Mouse (Mus musculus) heart, postnatal 36 days (tissue): ENCODE data around the gene Shroom1. TPM values are rescaled to one million over a fixed set of nuclear protein-coding genes. Genes with fewer than 3 reads are reported as not detected.

Experiments used
- DNase-seq, 2 experiments: peaks; one replicate each; pipeline ENCODE4 v3.0.0; 2021 to 2022
- intact Hi-C: fragments of 180-260 bp; cut with DNase I; formaldehyde crosslinking; loops from one replicate; pipeline ENCODE4 v1.15.1; 2025
- microRNA-seq, 2 experiments: library from miRNA; unstranded; fragments of <30 nt; microRNA quantifications; one replicate each; pipeline ENCODE4 v1.2.0; 2021; ENCODE audit warnings: borderline number of aligned reads in 2 of 2
- total RNA-seq, 2 experiments: library from RNA; stranded (reverse); gene quantifications; 2 replicates each; pipeline ENCODE4 v1.2.3; 2021

Gene Shroom1
- total RNA-seq, 2 experiments from 2014 or later: 0.39 to 0.76 TPM

DNA sequence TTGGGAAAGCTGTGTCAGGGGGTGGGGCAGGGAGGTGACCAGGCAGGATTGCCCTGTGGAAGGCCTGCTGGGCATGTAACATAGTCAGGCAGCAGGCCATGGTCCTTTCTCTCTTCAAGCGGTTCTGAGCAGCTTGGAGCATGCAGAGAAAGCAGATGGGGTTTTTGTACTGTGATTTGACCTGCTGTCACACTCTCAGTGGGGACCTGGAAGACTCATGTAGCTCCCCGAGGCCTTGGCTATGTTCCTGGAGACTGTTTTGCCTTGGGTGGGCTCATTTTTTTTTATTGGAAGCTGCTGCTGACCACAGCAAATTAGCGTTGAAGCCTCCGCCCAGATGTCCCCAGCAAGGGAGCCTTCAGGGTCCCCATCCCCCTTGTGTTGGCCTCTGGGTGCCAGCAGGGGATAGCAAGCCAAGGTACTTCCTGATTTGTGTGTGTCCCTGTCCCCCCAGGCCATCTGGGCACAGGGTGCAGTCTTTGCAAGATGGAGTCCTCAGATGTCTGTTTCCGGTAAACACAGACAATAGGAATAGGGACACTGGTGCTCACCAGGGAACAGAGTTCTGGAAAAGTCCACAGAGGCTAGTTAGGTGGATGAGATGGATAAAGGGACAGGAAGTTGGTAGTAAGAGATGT is 48.1 kb downstream of the Shroom1 start:
- intact Hi-C loops: no loop called here
- no peak for DNase-seq

DNA sequence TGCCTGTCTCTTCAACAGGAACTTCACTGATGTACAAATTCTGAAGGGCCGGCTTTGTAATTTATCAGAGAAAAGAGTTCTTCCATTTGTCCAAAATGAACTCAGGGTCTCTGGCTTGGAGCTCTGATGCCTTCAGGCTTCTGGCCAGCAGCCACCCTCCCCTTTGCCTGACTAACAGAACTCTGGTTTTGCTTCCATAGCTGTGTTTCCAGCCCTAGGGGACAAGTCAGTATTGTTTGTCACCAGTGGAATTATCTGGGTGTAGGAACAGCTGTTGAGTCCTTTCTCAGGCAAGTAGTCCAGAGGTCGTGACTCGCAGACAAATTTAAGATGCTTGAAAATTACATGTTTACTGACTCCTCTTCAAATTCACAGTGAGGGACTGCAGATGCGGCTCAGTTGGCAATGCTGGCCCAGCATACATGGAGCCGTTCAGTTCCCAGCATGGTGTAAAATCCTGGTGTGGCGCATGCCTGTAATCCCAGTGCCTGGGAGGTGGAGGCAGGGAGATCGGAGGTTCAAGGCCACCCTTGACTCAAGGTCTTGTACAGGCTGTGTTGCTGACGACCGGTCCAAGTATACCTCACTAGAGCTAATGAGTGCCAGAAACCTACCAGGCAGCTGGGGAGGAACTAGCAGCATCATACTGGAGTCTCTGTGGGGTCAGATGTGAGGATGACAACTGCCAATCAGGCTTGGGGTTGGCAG is 50.2 kb downstream of the Shroom1 start:
- intact Hi-C loops: no loop called here
- DNase-seq: no peak

DNA sequence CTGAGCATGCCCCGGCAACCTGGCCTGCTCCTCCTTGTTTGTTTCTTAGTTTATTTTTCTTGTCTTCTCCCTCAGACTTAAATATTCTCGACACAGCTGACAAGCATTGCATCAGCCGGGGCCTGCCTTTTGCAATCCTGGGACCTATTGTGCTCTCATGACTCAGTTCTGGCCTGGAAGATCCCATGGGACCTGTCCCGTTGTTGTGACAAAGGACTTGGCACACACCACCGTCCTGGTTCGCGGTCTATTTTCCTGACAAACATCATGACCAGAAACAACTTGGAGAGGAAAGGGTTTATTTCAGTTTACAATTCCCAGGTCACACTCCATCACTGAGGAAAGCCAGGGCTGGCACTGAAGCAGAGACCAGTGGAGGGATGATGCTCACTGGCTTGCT is 51.1 kb downstream of the Shroom1 start:
- peak; percentile 67 to 75 for DNase-seq
- intact Hi-C loops: no loop called here

DNA sequence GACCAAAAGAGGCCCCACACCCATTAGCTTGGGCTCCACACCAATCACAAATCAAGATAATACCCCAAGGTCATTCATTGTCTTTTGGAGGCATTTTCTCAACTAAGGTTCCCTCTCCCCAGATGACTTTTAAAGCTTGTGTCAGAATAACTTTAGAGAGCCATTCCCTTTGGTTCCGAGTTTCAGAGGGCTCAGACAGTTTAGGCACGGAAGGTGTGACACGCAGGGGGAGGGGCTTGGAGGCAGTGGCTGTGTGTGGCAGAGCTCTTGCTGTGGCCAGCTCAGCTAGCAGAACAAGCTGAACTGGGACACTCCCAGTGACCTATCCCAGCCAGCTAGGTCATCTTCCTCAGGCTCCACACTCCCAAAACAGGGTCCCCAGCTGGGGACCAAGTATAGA is 51.6 kb downstream of the Shroom1 start:
- intact Hi-C loops: no loop called here
- no peak for DNase-seq

DNA sequence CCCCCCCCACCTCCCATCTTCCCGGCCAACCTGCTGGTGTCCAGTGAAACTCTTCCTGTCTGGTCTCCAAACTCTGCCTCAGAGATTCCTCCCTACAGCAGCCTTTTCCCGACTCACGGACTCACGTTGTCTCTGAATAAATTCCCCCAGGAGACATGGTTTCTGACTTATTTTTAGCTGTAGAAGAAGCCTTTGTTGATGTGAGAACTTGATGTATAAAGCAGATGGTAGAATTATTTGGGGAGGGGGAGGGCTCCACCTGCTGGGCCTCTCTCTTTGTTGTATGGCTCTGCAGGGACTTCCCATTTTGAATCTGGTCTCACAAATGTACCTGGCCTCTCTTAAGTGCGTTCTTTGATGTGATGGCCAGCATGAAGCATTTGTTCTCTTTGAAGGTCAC is 53.3 kb downstream of the Shroom1 start:
- DNase-seq: no peak
- intact Hi-C loops: loop anchor here (2.0 kb wide), 1 partner anchor 40 kb away; the partner anchor contains the start of gene Gm9837

DNA sequence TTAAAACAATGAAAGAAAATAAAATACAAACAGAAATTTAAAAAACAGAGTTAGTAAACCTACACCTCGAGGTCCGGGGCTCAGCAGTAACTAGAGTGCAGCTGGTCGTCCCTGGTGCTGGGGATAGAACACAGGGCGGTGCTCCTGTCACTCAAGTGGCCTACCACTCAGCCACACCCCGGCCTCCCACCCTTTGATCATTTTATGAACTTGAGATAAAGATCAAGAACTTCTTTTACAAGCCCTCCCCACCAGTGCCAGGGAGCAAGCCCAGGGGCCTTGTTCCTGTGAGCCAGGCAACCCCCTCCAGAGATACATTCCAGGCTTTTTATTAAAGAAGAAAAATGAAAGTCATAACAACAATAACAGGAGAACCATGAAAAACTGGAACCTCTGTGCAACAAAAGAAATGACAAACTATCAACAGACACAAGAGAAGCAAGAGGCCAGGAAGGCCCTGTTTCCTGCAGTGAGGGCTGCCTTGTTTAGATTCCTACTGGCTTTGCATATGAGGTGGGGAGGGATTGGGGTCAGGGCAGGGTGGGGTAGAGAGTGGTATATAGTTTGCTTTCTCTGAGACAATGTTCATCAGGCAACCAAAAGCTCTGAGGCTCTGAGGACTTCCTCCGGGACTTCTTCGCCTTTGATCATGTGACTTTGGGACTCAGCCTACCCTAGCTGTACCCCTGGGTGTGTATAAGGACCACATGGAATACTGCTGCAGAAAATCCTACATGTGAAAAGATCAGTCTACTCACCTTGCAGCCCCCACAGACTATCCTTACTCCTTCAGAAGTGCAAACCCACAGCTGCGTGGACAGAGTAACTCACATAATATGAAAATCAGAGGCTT is 60.0 kb downstream of the Shroom1 start:
- intact Hi-C loops: no loop called here
- no peak for DNase-seq

Small RNAs within 50 kb of the gene (microRNA-seq; reads per million reads assigned to microRNA genes)
- 0 reads per million in 2 experiments for gene Mir6920

Other genes starting within 250 kb of the Shroom1 start
- 100 to 1,000 TPM; 125 to 126 TPM for gene Hspa4, start 156.7 kb upstream of the Shroom1 start, total RNA-seq
- 1 to 10 TPM; 5.3 to 6.8 TPM for gene Zcchc10, start 132.5 kb upstream of the Shroom1 start, total RNA-seq
- gene Aff4, start 106.4 kb upstream of the Shroom1 start, total RNA-seq: 10 to 100 TPM; 81.8 to 88.8 TPM
- not detected for gene Leap2, start 34.0 kb upstream of the Shroom1 start, total RNA-seq
- 1,000 to 10,000 TPM; 2,773 to 2,928 TPM for gene Uqcrq, start 26.4 kb upstream of the Shroom1 start, total RNA-seq
- under 1 TPM; 0.19 to 0.39 TPM for gene Gdf9, start 26.2 kb upstream of the Shroom1 start, total RNA-seq
- not detected for gene Gm10447, start 95 bp upstream of the Shroom1 start, total RNA-seq
- not detected for gene Gm9837, start 13.3 kb downstream of the Shroom1 start, total RNA-seq
- not detected for gene Gm9945, start 23.0 kb downstream of the Shroom1 start, total RNA-seq
- under 1 TPM; 0.14 TPM for gene Sowaha, start 23.1 kb downstream of the Shroom1 start, total RNA-seq
- gene Sept8, start 62.1 kb downstream of the Shroom1 start, total RNA-seq: 10 to 100 TPM; 28.4 to 35.3 TPM
- 1 to 10 TPM; 8.2 to 10.0 TPM for gene Kif3a, start 110.2 kb downstream of the Shroom1 start, total RNA-seq
- gene Il4, start 161.5 kb downstream of the Shroom1 start, total RNA-seq: not detected
- not detected for gene Il13, start 177.5 kb downstream of the Shroom1 start, total RNA-seq